Mouse (Mus musculus) right cerebral cortex, postnatal 14 days (tissue): ENCODE measurements around the gene Ksr1.
"Not testable (repeated sequence)": the region's sequence is repeated elsewhere in the genome, so short reads cannot be mapped to it uniquely, and the experiment has no call there.

ENCODE experiments used
- DNase-seq: peaks from one replicate; pipeline ENCODE4 v3.0.0; 2022

Ksr1 gene

DNA sequence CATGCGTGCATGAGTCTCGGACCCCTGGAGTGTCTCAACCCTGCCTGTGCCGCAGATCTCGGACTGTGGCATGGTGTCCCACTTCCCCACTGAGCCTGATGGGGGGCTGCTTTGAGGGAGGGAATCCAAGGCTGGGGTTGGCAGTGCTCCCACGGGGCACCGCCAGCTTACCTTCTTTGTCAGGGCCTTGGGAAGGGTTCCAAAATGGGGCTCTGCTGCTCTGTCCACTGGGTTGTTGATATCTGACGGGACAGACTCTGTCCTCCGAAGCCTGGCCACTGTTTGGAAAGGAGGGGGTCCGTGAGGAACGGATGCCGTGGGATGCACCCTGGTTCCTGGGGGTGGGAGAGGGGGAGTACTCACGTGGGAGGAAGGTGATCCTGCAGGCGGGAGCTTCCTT lies 109.9 kb downstream of the Ksr1 start:
- no peak for DNase-seq

DNA sequence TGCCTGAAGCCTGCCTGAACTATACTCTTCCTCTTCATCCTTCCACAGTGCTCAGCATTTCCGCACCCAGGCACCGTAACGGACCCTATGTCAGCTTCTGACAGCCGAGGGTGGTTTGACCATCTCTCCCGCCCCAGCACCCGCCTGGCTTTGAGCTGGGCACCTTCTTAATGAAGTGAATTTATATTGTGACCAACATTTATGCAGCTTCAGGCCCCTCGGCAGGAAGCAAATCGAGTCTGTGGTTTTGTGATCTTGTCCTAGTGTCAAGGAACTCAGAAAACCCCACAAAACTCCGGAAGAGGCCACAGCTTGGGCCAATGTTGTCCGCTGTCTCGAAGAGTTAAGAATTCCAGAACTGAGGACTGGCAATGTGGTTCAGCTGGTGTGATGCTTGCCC lies 112.6 kb downstream of the Ksr1 start:
- no peak for DNase-seq

DNA sequence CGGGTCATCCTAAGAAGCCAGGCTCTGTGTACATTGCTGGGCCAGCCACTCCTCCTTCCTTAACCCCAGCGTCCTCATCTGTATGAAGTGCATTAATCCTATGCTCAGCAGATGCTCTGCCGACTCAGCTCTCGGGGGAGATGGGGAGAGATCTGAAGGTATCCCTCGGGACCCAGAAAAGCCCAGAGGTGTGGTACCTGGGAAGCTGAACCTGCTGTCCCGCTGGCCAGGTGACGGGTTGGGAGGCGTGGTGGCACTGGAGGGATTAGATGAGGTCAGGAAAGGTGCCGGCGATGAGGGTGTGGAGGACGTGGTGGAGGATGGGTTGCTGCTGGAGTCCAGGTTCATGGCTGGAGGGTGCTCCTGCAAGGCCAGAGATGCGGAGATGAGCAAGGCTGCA lies 113.2 kb downstream of the Ksr1 start:
- DNase-seq, result no peak

DNA sequence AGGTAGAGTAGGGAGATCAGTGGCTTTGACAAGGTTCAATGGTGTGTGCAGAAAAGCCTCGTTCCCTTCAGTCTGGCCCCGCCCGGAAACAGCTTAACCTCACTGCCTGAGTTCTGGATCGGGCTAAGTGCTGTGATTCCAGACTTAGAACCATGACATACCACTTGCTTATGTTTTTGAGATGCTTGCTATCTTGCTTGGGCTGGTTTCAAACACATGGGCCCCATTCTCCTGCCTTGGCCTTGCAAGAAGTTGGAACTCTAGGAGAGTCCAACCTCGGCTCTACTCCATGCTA lies 114.8 kb downstream of the Ksr1 start:
- no peak for DNase-seq

GRCm38 (mm10) chr11:79030570-79031451 lies 115.4 kb downstream of the Ksr1 start:
- peak; percentile 91 for DNase-seq

GRCm38 (mm10) chr11:79023751-79024150 lies 122.5 kb downstream of the Ksr1 start:
- no peak for DNase-seq

DNA sequence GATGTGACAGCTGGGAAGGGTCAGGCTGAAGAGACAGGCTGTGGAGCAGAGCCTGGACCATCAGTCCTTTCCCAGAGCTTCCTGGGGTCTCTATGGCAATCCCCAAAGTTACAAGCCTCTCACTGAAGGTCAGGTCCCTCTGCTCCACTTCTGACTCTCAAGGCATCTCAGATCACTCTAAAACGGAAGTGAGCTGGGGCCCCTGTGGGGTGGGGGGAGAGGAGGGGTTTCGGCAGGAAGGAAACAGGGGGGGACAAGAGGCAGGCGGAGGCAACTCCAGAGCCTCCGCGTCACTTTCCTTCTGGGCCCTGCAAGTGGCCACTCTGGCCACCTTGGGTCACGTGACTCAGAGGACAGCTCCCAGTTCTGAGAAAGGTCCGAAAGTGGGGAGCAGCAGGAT lies 122.9 kb downstream of the Ksr1 start:
- no peak for DNase-seq

GRCm38 (mm10) chr11:79022836-79023235 lies 123.4 kb downstream of the Ksr1 start:
- DNase-seq, result no peak

DNA sequence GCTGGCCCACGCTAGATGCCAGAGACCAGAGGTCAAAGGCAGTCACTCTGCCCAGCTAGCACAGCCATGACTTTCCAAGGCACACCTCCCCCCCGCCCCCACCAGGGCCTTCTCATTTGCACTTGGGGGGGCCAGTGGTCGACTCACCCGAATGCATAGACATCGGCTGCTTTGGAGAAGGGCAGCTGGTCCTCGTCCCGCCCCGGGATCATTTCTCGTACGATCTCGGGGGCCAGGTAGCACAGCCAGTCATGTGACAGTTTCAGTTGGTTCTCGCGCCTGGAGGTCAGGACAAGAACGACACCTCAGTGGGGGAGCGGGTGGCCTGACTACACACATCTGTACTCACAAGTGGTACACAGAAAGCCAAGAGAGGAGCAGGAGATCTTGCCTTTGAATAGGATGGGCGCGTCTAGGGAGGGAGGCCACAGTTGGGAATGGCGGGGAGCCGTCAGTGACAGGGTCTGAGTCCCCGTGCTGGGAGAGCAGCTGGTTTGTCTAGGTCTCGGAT lies 125.6 kb downstream of the Ksr1 start:
- no peak for DNase-seq

GRCm38 (mm10) chr11:79019839-79020534 lies 126.2 kb downstream of the Ksr1 start:
- peak; percentile 43 for DNase-seq

DNA sequence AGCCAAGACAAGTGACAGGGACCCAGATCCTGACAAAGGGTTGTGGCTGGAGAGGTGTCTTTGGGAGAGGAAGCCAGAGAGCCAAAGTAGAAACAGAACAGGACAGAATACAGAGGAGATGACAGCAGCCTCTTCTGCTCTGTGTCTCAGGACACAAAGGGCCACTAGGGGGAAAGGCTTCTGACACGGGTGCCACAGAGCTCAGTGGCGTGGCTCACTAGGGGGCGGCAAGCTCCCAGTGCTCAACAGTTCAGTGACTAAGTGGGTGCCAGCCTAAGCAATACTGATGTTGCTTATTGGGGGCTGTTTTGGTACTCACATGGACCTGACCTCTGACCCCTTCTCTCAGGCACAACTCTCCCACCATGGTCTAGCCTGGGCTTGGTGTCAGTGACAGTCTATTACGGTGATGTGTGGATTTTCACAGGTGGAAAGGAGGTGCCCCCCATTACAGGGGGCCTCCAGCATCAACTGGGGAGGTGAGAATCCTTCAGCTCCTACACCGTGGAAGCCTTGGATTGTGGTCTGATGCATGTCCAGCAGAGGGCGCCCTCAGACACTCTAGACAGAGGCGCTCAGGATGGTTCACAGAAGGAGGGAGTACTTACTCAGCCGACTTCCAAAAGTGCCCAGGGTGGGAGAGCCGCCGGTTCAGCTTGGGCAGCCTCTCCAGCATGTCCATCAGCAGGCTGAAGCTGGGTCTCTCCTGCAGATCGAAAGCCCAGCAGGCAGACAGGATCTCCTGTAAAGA lies 127.1 kb downstream of the Ksr1 start:
- peak; percentile 82 for DNase-seq

GRCm38 (mm10) chr11:79017161-79017606 lies 129.0 kb downstream of the Ksr1 start:
- DNase-seq, result no peak

- DNase-seq, result no peak
Observed at GRCm38 (mm10) chr11:79016236-79016635, 130.0 kb downstream of the Ksr1 start.

GRCm38 (mm10) chr11:79015660-79016215 lies 130.5 kb downstream of the Ksr1 start:
- no peak for DNase-seq

DNA sequence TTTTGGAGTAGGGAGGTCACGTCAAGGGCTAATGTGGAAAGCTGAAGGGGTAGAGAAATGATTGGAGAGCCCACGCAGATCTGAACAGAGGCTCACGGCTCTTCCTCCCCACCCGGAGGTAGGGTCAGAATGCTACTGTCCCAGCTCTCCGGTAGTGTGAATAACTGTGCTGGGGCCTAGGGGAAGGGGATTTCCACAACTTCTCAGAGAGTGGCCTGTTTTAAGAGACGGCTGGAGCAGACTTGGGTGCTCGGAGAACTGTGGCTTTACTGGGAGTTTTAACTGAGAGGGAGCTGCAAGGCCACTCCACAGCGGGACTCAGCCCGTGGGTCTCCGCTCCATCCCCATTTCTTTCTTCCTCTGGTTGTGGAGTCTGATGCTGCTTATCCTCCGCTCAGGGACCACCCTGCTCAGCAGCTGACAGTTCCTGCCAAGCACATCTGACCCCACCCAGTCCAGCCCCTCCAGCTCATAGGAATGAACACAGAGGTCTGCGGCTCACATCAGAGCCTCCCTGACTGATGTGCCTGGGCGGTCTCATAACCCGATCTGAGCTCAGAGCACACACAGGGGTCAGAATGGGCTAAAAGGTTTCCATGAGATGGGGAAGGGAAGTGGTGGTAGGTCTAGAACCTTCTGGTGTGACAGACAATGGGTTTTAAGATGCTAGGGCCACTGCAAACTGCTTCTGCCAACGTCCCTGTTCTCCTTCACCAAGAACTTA lies 131.4 kb downstream of the Ksr1 start:
- no peak for DNase-seq

DNA sequence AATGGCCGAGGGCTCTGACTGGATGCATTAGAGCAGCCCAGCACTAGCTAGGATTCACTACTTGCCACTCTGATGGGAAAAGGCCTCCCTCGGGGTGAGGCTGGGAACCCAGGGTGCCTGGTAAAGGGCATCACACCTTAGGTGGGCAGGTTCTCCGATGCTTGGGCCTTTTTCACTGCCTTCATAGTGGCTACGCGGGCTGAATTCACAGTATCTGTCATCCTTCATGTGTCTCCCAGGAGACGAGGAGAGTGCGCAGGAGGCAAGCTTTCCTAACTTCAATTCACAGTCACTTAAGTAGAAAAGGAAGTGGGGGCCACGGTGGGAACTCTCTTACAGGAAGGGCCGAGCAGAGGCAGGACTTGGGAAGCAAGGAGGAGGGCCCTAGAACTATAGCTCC lies 132.4 kb downstream of the Ksr1 start:
- DNase-seq, result no peak

- DNase-seq, result no peak
Observed at GRCm38 (mm10) chr11:79013056-79013455, 133.2 kb downstream of the Ksr1 start.

- DNase-seq, result no peak
Observed at GRCm38 (mm10) chr11:79012529-79012928, 133.7 kb downstream of the Ksr1 start.

DNA sequence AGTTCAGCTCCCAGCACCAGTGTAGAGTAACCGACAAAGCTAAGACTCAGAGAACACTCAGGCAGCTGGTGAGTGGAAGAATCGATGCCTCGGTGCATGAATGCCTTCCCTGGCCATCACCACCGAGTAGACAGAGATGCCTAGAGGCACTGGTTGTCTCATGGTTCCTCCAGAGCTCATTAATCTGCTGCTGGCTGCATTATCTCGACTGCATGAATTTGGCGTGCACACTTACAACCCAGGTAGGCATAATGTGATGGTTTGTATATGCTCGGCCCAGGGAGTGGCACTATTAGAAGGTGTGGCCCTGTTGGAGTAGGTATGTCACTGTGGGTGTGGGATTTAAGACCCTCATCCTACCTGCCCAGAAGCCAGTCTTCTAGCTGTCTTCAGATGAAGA lies 137.3 kb downstream of the Ksr1 start:
- DNase-seq, result no peak

DNA sequence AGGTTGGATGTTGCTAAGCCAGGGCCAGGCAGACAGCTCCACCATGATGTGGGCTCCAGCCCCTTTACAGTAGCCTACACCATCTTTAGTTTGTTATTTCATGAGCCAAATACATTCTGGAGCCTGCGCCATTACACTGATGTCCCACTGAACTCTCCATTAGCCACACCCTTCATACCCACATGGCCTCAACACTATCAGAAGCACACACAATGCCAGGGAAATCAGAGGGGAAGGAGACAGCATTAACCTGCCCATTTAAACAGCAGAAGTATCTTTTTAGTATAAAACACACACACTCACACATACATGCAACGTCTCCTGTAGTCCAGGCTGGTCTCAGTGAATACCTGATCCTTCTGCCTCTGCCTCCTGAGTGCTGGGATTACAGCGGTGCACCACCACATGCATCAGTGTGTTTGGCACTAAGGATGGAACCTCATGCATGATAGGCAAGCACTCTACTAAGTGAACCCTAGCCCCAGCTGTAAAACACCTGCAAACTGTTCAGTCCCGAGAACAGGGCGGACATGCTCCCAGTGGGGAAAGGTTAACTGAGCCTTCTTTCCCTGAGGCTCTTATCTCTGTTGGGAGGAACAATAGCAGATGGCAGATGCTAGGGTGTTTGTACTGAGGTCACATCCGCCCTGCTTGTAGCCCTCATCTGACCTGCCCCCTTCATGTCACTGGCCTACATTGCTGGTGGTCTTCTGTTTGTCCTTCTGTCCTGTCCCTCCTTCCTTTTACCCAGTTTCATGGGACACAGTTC lies 138.0 kb downstream of the Ksr1 start:
- DNase-seq, result no peak

- DNase-seq, result not testable (repeated sequence)
Observed at GRCm38 (mm10) chr11:79007356-79007755, 138.9 kb downstream of the Ksr1 start.

DNA sequence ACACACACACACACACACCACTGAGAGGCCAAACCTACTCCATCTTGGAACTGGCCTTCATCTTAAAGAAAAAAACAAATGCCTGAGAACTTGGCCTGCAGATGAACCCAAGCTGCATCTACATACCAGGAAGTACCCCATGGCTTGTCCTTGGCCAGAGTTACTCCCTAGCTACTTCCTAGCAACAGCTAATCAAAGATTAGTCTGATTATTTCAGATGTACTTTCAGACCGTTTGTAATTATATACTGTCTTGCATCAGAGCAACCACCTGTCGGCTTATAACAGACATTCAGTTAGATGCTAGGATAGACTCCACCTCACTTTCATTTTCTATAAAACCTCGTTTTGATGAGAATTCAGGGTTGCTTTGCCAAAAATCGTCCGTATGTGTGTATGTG lies 139.8 kb downstream of the Ksr1 start:
- no peak for DNase-seq
